Mouse (Mus musculus) retina, embryonic 14.5 days (tissue): ENCODE data around the gene Lkaaear1.

Experiments used
- DNase-seq: peaks from one replicate; pipeline ENCODE4 v3.0.0-alpha.2; 2015; ENCODE audit warnings: low spot score

Lkaaear1 gene

DNA sequence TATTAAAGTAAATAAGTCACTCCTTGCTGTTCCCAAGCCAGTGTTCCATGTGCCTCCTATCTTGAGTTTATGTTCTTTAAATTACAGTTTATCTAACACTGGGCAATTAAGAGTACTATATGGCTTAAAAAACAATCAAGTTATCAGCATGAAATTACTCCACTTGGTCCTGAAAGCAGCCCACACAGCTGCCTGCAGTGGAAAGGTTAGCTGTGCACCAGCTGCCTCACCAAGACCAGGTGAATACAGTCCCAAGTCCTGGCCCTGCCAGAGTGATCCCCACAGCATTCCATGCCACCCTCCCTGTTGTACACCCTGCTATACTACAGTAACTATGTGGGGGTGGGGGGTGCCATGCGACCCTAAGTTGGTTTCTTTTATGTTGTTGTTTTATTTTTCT, 44.7 kb downstream of the Lkaaear1 start:
- no peak for DNase-seq

DNA sequence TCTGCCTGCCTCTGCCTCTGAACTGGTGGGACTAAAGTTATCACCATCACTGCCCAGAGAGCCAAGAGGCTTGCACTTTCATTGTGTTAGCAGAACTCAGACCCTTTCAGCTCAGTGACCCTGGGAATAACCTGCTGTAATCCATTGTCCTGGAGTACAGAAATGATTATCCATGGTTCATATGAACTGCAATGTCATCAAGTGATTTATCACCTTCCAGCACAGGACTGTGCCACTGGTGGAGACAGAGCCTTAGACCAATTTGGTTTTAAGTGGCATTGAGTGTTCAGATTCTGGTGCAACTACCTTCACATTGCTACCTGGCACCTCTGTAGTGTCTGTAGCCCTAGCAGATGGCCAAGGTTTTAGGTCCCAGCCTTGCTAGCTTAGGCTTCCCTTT, 45.2 kb downstream of the Lkaaear1 start:
- no peak for DNase-seq

GRCm38 (mm10) chr2:181648926-181649325, 49.3 kb downstream of the Lkaaear1 start:
- no peak for DNase-seq
